Mouse (Mus musculus): Measurements from ENCODE around the gene Frmpd1.

Gene Frmpd1

DNA sequence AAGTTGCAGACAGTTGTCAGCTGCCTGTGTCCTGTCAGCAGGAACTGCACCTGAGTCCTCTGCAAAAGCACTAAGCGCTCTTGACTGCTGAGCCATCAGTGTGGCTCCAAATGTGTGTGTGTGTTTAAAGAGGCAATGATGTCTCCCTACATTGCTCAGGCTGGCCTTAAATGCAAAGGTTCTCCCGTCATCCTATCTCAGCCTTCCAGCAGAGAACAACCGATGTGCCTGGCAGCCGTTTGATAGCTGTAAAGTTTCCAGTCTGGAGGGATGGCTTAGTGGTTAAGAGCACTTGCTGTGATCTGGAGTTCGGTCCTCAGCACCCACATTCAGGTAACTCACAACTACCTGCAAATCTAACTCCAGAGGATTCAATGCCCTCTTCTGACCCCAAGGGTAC is 56.7 kb downstream of the Frmpd1 start:
- CTCF ChIA-PET = no interaction called here

DNA sequence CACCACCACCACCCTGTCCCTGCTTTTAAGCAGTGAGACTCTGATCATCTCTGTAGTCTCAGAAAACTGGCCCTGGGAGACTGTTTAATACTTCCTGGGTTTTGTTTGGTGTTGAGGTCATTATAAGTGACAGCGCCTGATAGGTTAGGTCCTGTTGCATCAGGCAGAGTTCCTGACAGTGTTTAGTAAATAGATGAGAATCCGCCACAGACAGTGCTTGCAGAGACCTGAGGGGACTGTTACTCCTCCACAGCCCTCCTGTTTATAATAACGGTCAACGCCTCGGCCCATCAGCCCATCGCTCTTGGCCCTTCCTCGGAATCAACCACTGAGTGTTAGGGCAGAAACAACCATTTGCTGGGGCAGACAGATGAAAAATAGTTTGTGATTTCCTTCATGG is 57.5 kb downstream of the Frmpd1 start:
- CTCF ChIA-PET = no interaction called here

DNA sequence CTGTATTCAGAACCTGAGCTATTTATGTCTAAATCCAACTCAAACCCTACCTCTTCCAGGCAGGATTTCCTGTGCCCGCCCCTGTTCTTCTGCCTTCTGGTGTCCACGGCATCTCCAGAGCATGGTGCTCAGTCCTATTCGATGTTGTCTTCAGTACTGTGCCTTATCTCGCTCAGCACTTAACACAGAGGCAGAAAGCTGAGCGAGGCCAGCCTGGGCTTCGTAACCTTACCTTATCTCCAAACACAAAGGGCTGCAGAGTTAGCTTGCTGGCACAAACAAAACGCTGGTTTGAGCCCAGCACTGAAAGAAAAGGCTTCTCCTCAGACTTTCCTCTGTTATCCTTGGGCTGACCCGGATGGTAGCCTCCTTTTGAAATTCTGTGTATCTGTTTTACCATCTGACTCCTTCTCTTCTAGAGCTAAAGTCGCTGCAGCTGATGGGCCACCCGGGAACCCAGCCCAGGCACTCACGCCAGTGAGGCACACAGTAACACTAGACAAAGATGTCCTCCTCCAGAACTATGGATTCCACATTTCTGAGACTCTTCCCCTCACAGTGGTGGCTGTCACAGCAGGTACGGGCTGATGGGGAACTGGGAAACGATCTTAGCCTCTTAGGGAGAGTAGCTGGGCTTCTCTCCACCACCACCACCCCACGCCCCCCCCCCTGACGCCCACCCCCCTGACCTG is 58.7 kb downstream of the Frmpd1 start:
- CTCF ChIA-PET = no interaction called here

DNA sequence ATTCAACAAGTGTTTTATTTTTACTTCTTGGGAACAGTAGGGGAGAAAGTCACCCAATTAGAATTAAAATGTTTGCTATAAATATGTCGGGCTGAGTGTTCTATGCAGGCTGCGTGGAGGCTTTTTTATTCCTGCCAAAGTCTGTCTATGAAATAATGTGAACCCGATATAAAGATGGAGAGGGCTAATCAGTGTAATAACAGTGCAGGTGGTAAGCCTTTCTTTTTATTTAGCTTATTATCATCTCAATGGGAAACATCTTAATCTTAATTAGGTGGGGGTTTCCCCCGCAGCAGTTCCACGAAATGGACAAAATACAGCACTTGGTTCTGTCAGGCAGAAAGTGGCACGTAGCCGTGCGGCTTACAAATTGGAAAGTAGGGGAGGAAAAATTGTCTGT is 66.6 kb downstream of the Frmpd1 start:
- CTCF ChIA-PET = no interaction called here

DNA sequence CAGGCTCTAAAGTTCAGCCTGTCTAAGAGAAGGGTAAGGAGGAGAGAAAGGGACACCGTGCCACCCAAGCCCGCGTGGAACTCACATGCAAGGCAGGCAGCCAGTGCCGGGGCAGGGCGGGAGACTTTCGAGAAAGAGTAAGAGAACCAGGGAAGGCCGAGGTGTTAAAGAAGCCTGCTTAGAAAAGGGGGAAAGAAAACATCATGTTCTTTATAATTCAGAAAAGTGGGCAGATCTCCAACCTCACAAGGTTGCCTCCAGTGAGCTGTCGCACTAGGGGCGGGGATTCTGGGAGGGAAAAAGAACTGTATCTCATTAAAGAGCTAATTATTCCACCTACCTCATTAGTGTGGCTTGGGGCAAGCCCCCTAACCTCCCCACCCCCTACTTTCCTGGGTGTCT is 68.2 kb downstream of the Frmpd1 start:
- CTCF ChIA-PET = no interaction called here

DNA sequence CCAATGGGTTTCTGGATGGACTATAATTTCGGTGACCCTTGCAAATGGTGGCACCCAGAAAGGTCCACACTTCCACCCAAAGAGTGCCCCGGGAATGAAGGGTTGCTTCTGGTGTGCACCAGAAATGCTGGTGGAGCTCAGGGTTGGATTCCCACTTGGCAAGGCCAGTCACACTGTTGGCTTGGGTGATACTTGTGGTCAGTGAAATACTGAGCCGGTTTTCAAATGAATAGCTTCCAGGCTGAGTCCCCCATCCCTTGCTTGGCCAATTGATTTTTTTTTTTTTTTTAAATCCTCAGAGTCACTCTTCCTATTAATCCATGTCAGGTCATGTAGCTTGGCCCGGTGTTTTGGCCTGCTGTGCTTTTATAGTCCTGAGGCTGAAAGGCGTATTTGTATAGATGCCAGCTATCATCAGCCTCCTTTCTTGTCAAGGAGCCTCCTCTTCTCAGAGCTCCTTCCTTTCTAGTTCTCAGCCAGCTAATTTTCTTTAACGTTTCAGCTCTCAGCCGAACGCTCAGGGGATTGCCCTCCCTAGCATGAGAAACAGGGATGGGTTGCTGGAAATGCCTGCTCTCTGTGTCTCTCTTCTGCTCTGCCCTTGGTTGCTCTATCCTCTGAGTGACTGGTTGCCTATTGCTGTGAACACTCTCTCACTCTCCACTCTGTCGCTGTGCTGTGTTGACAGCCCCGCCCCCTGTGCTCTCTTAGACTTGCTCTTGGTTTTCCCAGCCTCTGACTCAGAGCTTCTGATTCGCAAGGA is 69.3 kb downstream of the Frmpd1 start:
- CTCF ChIA-PET = interaction anchor here (0.6 to 0.7 kb wide), 2 partner anchors 35 to 65 kb away, joined by 3 to 7 read pairs; no protein-coding TSS in a partner anchor

DNA sequence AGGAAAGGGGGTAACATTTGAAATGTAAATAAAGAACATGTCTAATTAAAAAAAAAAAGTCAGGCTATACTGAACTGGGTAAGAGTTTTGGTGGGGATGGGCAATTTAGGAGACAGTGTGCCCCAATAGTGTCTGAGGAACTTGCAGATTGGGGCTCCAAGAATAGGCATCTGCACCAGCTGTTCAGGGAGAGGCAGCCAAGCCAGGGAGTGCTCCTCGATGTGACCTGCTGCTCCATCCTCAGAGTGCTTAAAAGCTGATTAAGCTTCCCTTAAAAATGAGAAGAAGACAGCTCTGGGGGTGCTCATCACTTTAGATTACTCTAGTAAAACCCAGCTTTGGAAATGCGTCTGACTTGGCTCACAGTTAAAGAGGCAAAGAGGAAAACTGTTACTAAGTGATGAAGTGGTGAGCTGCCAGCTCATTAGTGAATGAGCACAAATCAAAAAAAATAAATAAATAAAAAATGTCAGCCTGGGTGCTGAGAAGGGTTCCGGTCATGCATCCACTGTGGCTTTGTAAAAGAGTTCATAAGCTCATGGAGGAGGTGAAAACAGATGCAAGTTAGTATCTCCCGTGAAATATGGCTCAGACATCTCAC is 74.7 kb downstream of the Frmpd1 start:
- CTCF ChIA-PET = interaction anchor here (0.7 kb wide), 1 partner anchor 788 kb away, joined by 5 read pairs; no protein-coding TSS in a partner anchor

DNA sequence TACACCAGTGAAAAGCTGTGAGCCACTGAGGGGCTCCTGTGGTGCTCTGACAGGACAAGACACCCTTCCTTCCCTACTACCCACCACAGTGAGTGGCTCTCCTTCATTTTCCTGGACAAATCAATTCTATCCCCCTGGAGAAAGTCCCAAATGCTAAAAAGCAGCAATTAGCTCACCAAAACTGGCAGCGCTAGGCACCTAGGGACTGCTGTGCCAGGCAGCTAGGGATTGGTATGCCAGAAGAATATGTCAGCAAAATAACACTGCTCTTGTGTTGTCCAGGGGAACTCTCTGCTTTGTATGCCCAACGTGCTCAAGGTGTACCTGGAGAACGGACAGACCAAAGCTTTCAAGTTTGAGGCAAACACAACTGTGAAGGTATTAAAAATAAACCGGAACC is 76.9 kb downstream of the Frmpd1 start:
- CTCF ChIA-PET = no interaction called here

DNA sequence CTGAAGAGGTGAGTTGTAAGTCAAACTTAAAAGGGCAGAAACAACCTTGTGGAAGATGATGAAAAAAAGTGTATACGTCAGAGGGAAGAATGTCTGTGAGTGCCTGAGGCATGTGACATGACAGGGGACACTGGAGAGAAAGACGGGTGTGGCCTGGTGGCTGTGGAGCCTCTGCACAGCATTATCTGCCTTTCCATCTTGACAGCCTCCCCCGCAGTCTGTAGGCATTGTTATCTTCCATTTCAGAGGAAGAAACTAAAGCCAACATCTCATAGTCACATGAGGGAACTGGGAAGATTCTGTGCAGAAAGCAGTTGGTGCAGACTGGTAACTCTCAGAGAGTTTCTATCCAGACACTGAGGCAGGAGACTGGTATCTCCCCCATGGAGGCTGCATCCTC is 83.2 kb downstream of the Frmpd1 start:
- CTCF ChIA-PET = no interaction called here

DNA sequence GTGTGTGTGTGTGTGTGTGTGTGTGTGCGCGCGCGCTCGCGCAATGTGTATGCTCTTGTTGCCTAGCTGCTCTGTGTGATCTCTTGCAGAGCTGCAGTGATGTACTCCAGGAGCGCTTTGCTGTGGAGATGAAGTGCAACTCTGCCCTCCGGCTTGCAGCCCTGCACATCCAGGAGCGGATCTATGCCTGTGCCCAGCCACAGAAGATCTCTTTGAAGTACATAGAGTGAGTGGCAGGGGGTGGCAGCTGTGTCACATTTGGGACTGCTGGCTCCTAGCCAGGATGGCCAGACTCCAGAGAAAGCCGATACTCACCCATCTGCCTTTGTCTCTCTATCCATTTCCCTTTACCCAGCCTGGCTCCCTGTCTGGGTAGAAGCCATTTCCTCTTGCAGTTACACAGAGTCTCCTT is 86.4 kb downstream of the Frmpd1 start:
- CTCF ChIA-PET = no interaction called here

DNA sequence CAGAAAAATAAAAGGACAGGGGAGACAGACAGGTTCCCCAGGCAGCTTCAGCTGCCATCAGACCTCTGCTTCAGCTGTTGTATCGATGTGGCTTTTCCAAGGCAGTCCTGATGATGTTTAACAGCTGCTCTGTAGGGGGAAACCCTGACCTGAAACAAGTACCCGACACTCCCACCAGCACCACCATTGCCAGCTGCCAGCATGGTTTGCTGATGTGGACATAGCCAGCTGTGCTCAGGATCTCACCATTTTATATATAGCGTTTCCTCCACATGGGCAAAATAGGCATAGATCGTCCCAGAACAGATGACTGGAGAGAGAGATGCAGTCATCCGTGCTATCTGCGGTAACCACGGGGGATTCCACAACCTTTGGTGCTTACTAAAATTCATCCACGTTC is 91.1 kb downstream of the Frmpd1 start:
- CTCF ChIA-PET = no interaction called here

DNA sequence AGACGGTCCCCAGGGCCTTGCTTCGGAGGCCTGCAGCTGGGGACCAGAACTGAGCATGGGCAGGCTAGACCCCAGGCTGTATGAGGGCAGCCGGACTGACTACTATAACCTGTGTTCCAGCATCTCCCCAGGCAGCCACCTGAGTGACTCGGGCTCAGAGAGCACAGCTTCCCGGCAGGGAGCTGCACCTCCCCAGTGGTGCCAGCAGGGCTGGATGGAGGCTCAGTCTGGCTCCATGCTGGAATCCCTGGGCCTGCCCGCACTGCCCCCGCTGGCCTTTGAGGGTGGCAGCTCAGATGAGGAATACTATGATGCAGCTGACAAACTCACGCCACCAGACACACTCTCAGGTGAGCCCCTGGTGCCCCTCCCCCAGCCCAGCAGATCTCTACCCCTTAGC is 94.6 kb downstream of the Frmpd1 start:
- CTCF ChIA-PET = no interaction called here

DNA sequence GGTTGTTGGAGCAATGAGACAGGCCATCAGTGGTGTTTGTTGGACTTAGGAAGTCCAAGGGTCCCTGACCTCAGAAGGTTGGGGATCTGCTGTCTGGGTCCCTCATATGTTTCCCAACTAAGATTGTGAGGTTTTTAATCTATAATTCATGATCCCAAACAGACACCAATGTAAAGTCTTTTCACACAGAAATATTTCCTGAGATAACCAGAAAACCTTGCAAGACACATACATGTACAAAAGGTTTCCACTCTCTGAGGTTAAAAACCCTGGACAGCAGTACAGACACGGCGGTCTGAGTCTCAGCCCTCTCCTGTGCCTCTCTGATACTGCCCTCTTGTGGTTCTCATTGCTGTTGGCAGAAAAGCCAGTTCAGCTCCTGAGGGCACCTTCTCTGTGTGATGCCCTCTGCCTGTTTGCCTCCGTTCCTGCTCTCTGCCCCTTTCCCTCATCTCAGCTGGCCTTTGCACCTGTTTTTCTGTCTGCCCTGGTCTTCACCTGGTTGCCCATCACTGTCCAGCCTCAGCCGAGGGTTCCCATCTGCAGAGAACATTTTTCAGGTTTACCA is 95.4 kb downstream of the Frmpd1 start:
- CTCF ChIA-PET = interaction anchor here (0.6 kb wide), 1 partner anchor 713 kb away, joined by 3 read pairs; no protein-coding TSS in a partner anchor

DNA sequence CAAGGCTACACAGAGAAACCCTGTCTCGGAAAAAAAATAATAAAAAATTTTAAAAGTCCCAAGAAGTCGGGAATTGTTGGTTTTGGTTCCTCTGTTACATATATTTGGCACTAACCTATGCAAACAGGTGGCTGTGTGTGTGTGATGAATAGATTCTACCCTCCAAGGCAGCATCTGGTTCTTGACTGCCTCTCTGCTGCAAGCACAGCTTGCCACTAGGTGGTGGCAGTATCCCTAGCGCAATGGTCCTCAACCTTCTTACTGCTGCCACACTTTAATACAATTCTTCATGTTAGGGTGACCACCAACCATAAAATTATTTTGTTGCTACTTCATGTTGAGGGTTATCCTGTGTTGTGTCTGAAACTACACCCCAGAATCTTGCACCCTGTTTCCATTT is 101.6 kb downstream of the Frmpd1 start:
- CTCF ChIA-PET = no interaction called here

DNA sequence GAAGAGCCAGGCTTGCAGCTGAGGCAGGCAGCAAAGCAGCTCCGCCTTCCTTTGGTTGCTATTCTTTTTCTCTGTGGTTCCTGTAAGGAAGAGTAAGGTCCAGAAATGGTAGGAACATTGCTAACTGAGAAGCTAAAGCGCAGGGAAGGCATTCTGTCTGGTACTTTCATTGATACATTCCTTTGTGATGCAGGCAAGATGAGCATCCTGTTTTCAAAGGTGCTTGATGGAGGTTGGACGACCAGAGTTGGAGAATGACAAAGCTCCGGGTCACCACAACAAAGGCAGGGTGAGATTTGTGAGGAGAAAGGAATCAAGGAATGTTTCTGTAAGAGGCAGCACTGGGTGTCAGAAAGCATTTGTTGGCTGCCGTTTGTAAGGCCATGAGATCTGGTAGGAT is 103.2 kb downstream of the Frmpd1 start:
- CTCF ChIA-PET = no interaction called here

DNA sequence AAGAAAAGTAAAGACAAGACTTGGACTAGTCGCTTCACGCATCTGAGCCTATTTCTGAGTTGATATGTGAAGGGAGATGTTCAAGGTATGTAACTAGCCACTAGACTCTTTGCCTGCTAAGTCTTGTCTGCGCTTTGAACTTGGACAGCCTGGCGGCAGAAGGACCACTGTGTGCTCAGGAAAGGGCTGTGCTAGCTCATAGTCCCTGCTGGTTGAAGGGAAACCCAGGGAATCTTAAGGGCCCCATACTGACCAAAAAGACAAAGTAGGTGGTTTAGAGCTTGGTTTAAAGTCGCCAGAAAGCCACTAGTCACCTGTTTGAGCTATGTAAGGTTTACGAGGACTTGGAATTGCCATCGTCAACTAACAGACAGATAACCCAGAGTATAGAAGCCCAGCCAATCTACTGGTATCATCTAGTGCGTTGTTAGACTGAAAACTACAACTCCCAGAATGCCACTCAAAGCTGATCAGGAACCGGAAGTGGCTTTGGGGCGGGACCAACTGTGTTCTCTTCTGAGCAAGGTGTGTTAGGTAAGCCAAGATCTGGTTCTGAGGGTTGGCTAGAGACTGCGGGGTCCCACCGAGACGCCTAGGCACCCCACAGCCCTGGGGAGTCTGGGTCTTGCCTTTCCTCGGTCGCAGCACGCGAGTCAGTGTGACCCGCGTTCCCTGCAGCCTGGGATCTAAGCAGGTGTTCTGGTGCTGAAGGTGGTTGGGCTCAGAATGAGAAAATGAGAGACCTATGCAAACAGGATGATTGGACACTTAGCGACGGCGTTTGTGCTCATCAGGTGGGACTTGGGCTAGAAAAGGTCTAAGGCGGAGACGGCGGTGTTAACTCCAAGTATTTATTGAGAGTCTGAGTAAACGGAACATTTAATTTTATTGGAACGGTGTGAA is 112.2 kb downstream of the Frmpd1 start, which contains the start of gene Trmt10b:
Gene Trmt10b, plus strand, starts transcription at position 466 of the 903 bp plus-strand sequence.
- CTCF ChIA-PET = no interaction called here

DNA sequence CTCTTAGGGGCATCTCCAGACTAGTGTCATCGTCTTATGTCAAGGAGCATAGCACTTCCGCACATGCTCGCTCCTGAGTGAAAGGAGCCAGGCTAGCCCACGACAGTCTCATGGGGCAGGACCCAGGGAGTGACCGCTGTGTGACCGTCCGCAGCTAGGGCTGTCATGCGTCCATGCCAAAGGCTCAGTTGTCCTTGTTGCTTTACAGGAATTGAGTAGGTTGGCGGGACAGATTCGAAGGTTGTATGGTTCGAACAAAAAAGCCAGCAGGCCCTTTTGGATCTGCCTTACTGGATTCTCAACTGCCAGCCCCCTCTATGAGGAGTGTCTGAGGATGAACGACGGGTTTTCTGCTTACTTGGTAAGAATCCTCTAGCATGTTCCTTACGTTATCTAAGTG is 120.9 kb downstream of the Frmpd1 start:
- CTCF ChIA-PET = interaction anchor here (0.6 kb wide), 1 partner anchor 836 kb away, joined by 3 read pairs; no protein-coding TSS in a partner anchor

DNA sequence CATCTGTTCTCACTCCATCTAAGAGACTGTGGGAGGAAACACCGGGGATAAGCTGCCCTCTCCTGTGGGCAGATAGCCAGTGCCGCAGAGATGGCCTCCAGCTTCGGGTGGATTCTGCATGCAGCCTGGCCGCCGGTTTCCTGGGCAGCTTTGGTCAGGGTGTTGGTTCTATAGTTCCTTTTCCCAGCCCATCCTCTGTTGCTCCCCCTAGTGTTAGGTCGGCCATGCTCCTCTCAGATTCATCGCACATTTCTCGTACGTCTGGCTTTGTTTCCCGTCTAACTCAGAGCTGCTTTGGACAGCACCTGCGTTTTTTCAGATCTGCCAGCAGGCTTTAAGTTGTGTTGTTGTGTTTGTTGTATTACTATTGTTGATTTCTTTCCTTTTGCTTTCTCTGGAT is 123.4 kb downstream of the Frmpd1 start:
- CTCF ChIA-PET = no interaction called here

DNA sequence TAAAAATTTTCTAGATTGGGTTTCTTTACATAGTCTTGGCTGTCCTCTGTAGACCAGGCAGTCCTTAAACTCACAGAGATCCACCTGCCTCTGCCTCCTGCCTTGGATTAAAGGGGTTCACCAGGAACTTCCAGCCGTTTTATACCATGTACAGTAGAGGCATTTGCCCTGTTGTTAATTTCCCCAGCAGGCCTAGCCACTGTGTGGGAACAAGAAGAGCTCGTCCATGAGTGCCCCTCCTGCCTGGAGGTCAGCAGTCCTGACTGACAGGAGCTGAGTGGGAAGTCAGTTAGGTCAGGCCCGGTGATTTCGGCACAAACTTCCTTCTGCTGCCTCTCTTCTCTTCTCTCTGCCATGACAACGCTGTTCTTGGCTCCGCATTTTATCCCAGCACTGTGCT is 123.9 kb downstream of the Frmpd1 start:
- CTCF ChIA-PET = no interaction called here

DNA sequence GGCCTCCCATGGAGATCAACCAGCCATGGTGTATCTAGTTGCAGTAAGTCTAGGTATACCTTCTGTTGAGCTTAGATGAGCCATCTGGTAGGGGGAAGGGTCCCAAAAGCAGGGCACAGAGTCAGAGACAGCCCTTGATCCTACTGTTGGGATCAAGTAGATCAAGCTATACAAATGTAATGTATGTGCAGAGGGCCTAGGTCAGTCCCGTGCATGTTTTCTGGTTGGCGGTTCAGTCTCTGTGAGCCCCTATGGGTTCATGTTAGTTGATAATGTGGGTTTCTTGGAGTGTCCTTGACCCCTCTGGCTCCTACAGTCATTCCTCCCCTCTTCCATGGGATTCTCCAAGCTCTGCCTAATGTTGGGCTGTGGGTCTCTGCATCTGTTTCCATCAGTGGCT is 126.4 kb downstream of the Frmpd1 start:
- CTCF ChIA-PET = no interaction called here

DNA sequence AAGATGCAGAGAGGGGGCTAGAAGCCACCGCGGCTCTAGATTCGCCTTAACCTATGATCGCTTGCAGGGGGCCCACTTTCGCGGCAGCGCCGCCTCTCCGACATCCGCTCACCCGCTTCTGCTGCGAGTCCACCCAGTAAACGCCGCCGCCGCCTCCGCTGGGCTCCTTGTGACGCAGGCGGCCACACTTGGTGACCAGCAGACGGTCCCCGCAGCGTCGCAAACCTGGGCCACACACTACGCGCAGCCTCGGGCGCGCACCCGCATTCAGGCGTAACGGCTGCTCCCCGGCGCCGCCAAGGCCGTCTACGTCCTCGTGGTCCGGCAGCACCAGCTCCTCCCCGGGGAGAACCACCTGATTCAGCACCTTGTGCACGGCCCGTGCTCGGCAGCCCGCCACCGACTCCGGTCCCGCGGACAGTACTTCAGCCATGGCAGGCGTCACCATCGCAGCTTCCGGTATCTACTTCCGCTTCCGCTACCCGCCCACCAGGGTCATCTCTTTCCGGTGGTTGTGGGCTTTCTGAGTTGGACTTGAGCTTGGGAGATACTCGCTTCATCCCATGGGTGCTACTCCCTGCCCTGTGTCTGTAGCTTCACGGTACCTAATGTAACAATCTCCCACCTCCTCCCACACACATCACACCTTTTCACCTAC is 135.6 kb downstream of the Frmpd1 start:
- CTCF ChIA-PET = no interaction called here

All from spleen, embryonic (tissue).